23 mouse cellular contexts compared by ENCODE assay signal in the genomic region with DNA sequence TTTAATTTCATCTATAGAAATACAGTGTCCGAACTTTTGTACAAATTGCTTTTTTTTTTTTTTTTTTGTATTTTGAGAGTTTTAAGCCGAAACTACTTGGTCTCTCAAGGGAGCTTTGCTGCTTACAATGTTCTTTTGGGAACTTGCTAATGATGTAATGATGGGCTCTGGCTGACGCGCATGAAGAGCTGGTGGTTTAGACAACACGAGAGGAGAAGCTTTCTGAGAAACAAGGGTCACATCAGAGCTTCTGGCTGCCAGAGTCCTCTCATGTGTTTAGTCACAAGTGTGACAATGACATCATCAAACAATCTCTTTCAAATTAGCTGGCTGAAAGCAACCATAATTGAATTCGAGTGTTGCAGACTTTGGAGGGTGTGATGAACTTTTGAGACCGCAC.
A peak's percentile ranks its signal among the peaks of the same experiment; 100 is the strongest.
DNase-seq lines count a peak whose midpoint lies in the region; ATAC-seq and TF ChIP-seq lines count a peak whose summit lies in the region.
"Had no signal": no experiment of that assay in that cellular context is flagged by ENCODE, and none has a peak within 500 bp of the region (broad histone marks: within the 10 kb centered on the region; RNA-seq: fewer than 3 reads in every experiment).

No protein-coding gene starts in this region.

- H3K4me3 ChIP-seq in gastrocnemius, adult 2 months = no peak overlapping the region
- no peak overlapping the region for H3K4me3 ChIP-seq in lung, postnatal 0 days (ENCODE audit: low read depth, low read length)
- H3K4me3 ChIP-seq: embryonic facial prominence, embryonic 15.5 days; forebrain, embryonic 12.5 days; forebrain, embryonic 15.5 days; heart, embryonic 13.5 days; hindbrain, embryonic 12.5 days; hindbrain, embryonic 15.5 days had no signal

- TF ChIP-seq EP300 in lung, postnatal 0 days (IDR thresholded peaks at IDR 0.05) = no peak

- DNase-seq in gastrocnemius, postnatal 25 days = peak; percentile 8
- no peak for DNase-seq in gastrocnemius, adult 2 months
- peak; percentile 14 for DNase-seq in lung, postnatal 0 days (ENCODE audit: low spot score)
- DNase-seq in lung, postnatal 25 days (ENCODE audit: low spot score) = no peak
- peak; percentile 69 for DNase-seq in skeletal muscle tissue, adult 2 months (ENCODE audit: low read depth, low spot score)
- DNase-seq: adrenal gland, adult 8-10 months; adrenal gland, postnatal 25 days; cerebellum, adult 11-12 months; cerebellum, adult 8-10 months; cerebellum, postnatal 10 days; cerebellum, postnatal 36 days; embryo, embryonic 11 days; gastrocnemius, postnatal 14 days had no signal

- H3K4me2 ChIP-seq in lung, postnatal 0 days (replicated peaks; ENCODE audit: low read depth, low read length) = no peak overlapping the region
- H3K4me2 ChIP-seq: embryonic facial prominence, embryonic 15.5 days; forebrain, embryonic 12.5 days; forebrain, embryonic 15.5 days; heart, embryonic 13.5 days; hindbrain, embryonic 12.5 days; hindbrain, embryonic 15.5 days had no signal

- no peaks in the 10 kb centered on the region for H3K36me3 ChIP-seq in lung, postnatal 0 days (ENCODE audit: insufficient read depth, low read length)
- H3K36me3 ChIP-seq: embryonic facial prominence, embryonic 15.5 days; forebrain, embryonic 12.5 days; forebrain, embryonic 15.5 days; heart, embryonic 13.5 days; hindbrain, embryonic 12.5 days; hindbrain, embryonic 15.5 days had no signal

- WGBS in lung, postnatal 0 days = 79% methylated on average over 7 of the region's 7 CpGs

- H3K4me1 ChIP-seq in lung, postnatal 0 days (ENCODE audit: insufficient read depth, low read depth, low read length) = no peaks in the 10 kb centered on the region
- H3K4me1 ChIP-seq: embryonic facial prominence, embryonic 15.5 days; forebrain, embryonic 15.5 days; heart, embryonic 13.5 days; hindbrain, embryonic 12.5 days; hindbrain, embryonic 15.5 days had no signal

- intact Hi-C loops in gastrocnemius, adult 2 months (cut with DNase I) = no loop called here

- H3K27ac ChIP-seq in gastrocnemius, adult 2 months = no peak overlapping the region
- H3K27ac ChIP-seq in lung, postnatal 0 days (ENCODE audit: low read length) = no peak overlapping the region
- H3K27ac ChIP-seq: embryonic facial prominence, embryonic 15.5 days; forebrain, embryonic 12.5 days; forebrain, embryonic 15.5 days; heart, embryonic 13.5 days; hindbrain, embryonic 12.5 days; hindbrain, embryonic 15.5 days had no signal

- no peak for TF ChIP-seq CTCF in gastrocnemius, adult 2 months (IDR thresholded peaks at IDR 0.05)
- TF ChIP-seq CTCF in lung, postnatal 0 days (IDR thresholded peaks at IDR 0.05) = no peak

- no peaks in the 10 kb centered on the region for H3K27me3 ChIP-seq in lung, postnatal 0 days (replicated peaks; ENCODE audit: insufficient read depth, low read length)
- H3K27me3 ChIP-seq: embryonic facial prominence, embryonic 15.5 days; forebrain, embryonic 15.5 days; heart, embryonic 13.5 days; hindbrain, embryonic 12.5 days; hindbrain, embryonic 15.5 days had no signal

- peak; percentile 47; the same call in 1 of the 2 replicates for ATAC-seq in lung, postnatal 0 days
- no peak for ATAC-seq in erythroid progenitor cell, adult 5-6 weeks (replicated peaks; ENCODE audit: low FRiP score, poor library complexity, severe bottlenecking)
- ATAC-seq: activated CD4-positive, CD25-positive, alpha-beta regulatory T cell, adult 4 months; CD4-positive, CD25-positive, alpha-beta regulatory T cell, adult 4 months; forebrain, embryonic 15.5 days; intestine, postnatal 0 days had no signal

- no peaks in the 10 kb centered on the region for H3K9me3 ChIP-seq in lung, postnatal 0 days (ENCODE audit: low read length)
- H3K9me3 ChIP-seq: embryonic facial prominence, embryonic 15.5 days; forebrain, embryonic 12.5 days; forebrain, embryonic 15.5 days; heart, embryonic 13.5 days; hindbrain, embryonic 12.5 days; hindbrain, embryonic 15.5 days had no signal

- no peak overlapping the region for H3K9ac ChIP-seq in lung, postnatal 0 days (replicated peaks; ENCODE audit: low read depth)
- H3K9ac ChIP-seq: embryonic facial prominence, embryonic 15.5 days; forebrain, embryonic 12.5 days; forebrain, embryonic 15.5 days; heart, embryonic 13.5 days; hindbrain, embryonic 12.5 days; hindbrain, embryonic 15.5 days had no signal

Comparison
In these comparisons a context has a peak if more than half of its experiments do, and no peak if none do; other contexts are left out.
1. DNase-seq: peak in gastrocnemius, postnatal 25 days (single experiment), lung, postnatal 0 days (single experiment) and skeletal muscle tissue, adult 2 months (single experiment); none in gastrocnemius, adult 2 months (single experiment) and lung, postnatal 25 days (single experiment).